Mouse (Mus musculus): ENCODE data around the gene Dgka.
"Not testable (repeated sequence)": the region's sequence is repeated elsewhere in the genome, so short reads cannot be mapped to it uniquely, and the experiment has no call there.

Gene Dgka

DNA sequence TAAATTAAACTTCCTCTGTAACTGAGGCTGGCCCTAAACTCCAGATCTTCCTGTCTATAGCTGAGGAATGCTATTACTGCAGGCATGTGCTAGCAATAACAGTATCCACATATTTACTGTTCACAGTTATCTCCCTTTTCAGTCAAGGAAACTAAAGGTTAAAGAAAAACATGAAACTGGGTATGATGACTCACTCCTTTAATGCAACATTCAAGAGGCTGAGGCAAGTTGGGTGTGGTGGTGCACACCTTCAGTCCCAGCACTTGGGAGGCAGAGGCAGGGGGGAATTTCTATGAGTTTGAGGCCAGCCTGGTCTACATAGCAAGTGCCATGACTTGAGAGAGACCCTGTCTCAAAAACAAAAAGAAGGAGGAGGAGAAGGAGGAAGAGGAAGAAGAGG lies 12.7 kb downstream of the Dgka start:
- no peak for DNase-seq (ENCODE audit: low spot score in 2 of 2)

- DNase-seq (ENCODE audit: low spot score in 2 of 2): peak; percentile 47 to 61
These were observed 13.6 kb downstream of the Dgka start for GRCm38 (mm10) chr10:128731002-128731433.

DNA sequence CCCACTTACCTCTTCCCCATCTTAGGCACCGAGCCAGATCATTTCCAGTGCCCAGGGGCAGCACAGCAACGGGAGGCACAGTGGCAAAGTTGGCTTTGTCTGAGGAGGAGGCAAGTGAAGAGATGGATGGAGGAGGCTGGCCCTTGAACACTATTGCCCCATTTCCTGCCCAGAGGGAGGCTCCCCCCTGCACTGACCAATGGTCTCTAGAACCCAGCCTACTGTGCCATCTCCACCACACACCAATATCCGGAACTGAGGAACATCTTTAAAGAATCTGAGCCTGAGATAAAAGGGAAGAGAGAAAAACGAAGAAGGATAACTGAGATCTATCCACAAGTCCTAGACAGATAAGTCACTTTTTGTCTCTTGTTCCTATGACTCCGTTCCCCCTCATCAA lies 16.6 kb downstream of the Dgka start:
- DNase-seq (ENCODE audit: low spot score in 2 of 2): no peak

GRCm38 (mm10) chr10:128725466-128725865 lies 19.2 kb downstream of the Dgka start:
- DNase-seq (ENCODE audit: low spot score in 2 of 2): not testable (repeated sequence)

DNA sequence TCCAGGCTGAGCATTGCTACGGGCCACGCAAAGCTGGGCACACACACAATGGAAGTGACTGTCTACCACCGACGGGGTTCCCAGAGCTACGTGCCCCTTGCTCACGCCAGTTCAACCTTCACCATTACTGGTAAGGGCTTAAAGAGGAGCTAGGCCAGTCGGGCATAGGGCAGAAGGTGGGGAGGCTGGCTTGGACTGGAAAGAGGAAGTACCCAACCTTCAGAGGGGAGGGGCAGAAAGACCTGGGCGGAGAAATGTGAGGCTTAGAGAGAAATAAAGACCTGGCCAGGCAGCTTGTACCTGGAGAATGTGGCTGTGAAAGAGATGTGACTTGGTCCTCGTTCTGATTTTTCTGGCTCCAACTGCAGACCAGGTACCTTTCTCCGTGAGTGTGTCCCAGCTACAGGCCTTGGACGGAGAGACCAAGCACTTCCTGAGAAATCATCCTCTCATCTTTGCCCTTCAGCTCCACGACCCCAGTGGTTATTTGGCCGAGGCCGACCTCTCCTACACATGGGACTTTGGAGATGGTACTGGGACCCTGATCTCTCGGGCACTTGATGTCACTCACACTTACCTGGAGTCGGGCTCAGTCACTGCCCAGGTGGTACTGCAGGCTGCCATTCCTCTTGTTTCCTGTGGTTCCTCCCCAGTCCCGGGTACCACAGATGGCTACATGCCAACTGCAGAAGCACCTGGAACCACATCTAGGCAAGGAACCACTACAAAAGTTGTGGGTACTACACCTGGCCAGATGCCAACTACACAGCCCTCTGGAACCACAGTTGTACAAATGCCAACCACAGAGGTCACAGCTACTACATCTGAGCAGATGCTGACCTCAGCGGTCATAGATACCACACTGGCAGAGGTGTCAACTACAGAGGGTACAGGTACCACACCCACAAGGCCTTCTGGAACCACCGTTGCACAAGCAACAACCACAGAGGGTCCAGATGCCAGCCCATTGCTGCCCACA lies 28.8 kb downstream of the Dgka start:
- DNase-seq (ENCODE audit: low spot score in 2 of 2): no peak

- DNase-seq (ENCODE audit: low spot score in 2 of 2): not testable (repeated sequence)
These were observed 33.3 kb downstream of the Dgka start for GRCm38 (mm10) chr10:128711318-128711717.

GRCm38 (mm10) chr10:128705317-128705693 lies 39.4 kb downstream of the Dgka start:
- peak in 1 of 2 experiments; percentile 12 for DNase-seq (ENCODE audit: low spot score in 2 of 2)

DNA sequence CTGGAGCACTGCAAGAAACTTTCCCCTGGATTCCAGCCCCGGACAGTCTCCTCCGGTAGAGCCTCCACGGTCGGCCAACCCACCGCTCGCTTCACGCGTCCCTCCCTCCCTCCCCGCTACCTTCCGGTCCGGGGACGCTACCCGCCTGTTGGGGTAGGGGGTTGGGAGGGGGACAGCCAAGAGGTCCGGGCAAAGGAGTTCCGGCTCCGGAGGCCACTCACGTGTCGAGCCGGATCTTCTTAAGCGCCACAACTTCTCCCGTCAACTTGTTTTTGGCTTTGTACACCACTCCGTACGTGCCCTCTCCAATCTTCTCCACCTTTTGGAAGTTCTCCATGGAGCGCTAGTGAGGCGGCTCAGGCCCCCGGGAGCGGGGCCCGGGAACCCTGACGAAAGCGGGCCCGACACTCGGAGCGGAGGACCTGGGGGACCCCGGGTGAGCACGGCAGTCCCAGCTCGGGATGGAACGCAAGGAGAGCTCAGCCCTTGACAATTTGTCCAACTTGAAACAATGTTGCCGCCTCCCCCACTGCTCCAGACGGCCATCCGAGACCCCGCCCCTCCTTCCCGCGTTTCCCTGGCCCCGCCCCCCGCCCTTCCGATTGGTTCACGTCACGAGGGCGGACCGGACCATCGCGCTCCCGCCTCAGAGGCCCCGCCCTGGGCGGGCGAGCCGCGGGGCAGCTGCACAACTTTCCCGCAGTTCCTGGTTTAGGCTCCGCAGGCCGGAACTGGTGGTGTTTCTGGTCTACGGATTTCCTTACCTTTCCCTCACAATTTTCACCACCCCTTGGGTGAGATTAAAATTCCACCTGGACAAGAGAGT lies 40.0 kb downstream of the Dgka start, which contains the start of gene Cdk2:
Gene Cdk2, minus strand, starts transcription at position 541 of the 826 bp plus-strand sequence.
- peak; percentile 90 to 92 for DNase-seq (ENCODE audit: low spot score in 2 of 2)

DNA sequence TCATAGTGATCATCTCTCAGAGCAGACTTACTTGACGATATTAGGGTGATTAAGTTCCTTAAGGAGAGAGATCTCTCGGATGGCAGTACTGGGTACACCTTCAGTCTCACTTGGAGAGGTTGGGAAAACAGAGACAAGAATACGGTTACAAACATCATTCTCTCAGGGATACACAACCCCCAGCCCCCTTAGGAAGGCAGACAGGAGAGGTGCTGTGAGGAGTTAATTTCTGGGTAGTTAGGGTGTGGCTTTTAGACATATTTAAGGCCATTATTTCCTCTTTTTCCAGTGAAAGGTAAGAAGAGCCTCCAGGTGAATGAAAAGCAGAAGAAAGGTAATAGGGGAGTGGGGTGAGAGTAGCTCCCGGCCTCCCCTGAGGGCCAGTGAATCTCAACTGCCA lies 40.8 kb downstream of the Dgka start, which contains the start of gene Pmel:
Gene Pmel, plus strand, starts transcription at position 301 of the 400 bp plus-strand sequence.
- DNase-seq (ENCODE audit: low spot score in 2 of 2): no peak

DNA sequence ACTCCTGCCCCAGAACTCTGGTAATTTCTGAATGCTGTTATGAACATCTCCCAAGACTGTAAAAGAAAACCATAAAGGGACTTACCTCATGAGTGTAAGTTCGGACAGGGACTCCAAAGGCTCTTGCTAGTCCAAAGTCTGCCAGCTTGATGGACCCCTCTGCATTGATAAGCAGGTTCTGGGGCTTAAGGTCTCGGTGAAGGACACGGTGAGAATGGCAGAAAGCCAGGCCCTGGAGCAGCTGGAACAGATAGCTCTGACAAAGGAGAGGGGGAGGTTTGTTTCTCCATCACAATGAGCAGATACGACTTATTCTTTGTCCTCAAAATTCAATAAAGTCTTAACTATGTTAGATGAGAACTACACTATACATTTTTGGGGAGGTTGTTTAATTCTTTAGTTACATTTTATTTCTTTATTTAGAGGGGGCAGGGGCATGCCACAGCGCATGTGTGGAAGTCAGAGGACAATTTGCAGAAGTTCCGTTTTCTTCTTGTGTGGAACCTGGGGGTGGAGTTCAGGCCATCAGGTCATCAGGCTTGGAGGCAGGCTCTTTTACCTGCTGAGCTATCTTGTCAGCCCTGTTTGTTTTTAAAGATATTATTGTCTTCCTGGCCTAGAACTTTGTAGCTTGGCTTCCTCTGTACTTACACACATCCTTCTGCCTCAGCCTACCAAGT lies 42.2 kb downstream of the Dgka start:
- DNase-seq (ENCODE audit: low spot score in 2 of 2): no peak

DNA sequence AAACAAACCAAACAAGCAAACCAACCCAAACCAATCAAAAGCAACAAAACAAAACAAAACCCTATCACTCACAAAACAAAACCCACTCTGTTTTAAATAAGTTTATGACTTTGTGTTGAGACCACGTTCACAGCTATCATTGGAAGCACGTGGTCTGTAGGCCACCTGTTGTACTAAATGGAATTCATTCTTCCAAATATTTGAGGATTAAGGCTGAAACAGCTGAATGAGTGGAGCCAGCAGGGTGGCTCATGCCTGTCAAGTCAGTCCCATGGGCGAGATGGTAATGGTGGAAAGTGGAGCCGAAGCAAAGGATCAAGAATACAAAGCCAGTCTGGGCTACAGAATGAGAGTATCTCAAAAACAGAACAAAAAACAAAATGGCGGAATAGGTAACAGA lies 43.9 kb downstream of the Dgka start:
- no peak for DNase-seq (ENCODE audit: low spot score in 2 of 2)

GRCm38 (mm10) chr10:128699611-128700010 lies 45.0 kb downstream of the Dgka start:
- no peak for DNase-seq (ENCODE audit: low spot score in 2 of 2)

GRCm38 (mm10) chr10:128699006-128699405 lies 45.6 kb downstream of the Dgka start:
- DNase-seq (ENCODE audit: low spot score in 2 of 2): no peak

DNA sequence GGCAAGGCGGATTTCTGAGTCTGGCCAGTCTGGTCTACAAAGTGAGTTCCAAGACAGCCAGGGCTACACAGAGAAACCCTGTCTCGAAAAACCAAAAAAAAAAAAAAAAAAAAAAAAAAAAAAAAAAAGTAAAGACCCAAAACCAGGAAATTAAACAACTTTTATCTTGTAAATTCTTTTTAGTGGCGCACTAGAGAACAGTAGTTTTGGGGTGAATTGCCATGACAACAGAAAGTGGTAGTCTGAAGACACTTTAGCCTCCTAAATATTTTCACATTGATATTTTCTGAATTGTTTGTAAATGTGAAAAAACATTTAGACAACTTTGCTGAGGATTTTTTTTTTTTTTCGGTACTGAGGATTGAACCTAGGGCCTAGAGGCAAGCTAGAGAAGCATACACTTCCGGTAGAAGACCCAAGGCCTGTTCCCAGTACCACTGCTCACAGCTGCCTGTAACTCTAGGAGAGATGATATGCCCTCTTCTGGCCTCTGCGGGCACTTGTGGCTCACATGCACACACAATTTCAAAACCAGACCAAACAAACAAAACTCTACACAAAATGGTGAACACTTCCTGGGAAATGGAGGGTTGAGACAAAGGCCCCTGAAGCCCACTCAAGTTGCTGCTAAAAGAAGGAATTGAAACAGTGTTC lies 47.5 kb downstream of the Dgka start:
- no peak for DNase-seq (ENCODE audit: low spot score in 2 of 2)

- peak; percentile 100 for DNase-seq (ENCODE audit: low spot score in 2 of 2)
These were observed 48.5 kb downstream of the Dgka start, which contains the start of gene Rab5b for GRCm38 (mm10) chr10:128695992-128696807. Rab5b (minus strand) TSS chr10:128696264.

DNA sequence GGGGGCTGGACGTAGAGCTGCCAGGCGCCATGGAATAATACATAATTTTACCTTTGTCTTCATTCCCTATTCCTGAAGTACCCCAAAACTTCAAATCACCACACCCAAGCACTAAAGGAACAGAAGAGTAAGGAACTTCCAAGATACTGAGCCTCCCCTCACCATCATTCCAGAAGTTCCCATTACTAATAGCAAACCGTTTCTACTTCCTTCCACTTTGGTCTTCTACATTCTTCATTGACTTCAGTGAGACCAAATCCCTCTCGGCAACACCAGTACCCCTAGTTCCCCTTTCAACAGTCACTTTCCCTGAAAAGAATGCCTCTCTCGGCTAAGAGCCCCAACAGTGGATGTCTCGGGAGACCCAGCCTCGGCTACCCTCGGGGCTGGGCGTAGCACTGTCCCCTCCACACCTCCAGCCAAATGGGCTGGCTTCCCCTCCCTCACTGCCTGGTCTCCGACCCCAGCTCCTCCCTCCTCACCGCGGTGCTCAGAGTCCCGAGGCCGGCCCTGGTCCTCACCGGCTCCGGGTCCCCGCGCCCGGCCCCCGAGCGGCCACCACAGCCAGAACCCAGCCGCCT lies 49.2 kb downstream of the Dgka start:
- no peak for DNase-seq (ENCODE audit: low spot score in 2 of 2)

DNA sequence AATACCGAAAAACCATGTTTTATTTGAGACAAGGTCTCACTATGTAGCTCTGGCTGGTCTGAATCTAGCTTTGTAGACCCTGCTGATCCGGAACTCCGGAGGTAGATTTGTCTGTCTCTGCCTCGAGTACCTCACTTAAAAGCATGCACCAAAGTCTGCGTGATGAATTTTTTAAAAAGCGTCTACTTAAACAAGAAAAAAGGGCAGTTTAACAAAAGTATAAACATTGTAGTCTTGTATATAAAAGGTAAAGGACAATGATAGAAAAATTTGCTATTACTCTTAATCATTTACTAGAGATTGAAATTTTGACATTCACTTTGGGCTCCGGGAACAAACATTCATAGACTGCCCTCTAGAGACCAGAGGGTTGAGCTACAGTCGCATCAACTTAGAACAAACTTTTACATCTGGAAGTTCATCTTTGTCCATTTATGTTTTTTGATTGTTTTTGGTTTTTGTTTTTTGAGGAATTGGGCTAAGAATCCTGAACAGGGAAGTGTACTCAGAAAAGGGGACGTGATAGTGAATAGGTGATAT lies 70.1 kb downstream of the Dgka start:
- DNase-seq (ENCODE audit: low spot score in 2 of 2): peak in 1 of 2 experiments; percentile 40

DNA sequence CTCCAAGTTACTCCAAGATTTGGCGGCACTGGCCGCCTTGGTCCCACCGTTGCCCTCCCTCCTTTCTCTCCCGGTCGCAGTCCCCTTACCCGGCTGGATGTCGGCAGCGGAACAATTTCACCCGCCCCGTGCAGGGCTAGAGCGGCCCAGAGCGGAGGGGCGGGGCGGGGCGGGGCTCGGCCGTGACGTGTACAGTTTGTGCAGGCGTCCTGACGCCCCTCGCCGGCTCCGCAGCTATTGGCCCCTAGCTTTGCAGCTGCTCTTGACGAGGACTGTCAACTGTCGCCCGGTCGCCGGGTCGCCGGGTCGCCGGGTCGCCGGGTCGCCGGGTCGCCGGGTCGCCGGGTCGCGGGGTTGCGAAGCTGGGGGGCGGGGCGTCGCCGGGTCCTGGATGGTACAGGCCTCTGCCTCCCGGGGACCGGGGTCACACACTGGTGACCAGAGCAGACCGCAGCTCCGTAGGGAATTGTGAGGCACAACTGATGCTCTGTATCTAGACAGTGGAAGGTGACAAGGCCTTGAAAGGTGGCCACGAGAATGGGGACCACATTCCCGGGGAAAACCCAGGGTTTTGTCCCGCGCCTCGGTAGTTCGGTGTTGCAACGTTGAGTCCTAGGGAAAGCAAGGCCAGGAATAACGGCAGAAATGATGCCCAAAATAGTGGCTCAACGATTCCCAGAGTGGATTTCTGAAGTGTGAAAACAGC lies 70.7 kb downstream of the Dgka start, which contains the start of gene Suox:
Gene Suox, minus strand, starts transcription at position 311 of the 706 bp plus-strand sequence.
- DNase-seq (ENCODE audit: low spot score in 2 of 2): peak; percentile 81 to 85

DNA sequence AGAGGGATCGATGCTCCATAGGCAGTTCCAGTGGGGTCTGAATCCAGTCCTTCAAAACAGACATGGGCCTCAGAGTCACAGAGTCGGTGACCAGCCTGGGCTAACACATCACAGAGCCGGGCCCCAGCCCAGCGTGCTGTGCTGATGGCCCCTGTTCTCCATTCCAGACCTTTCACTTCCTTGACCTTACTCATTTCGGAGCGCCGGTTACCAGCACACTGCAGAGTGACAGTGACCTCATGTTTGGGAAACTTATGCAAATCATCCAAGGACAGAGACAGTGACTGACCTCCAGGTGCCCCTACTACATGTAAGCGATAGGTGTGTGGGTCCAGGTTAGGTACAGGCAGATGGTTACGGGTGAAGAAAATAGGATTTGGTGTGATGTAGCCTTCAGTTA lies 73.5 kb downstream of the Dgka start:
- no peak for DNase-seq (ENCODE audit: low spot score in 2 of 2)

All from heart, adult 9 months (tissue).